Mouse (Mus musculus) limb, embryonic 11.5 days (tissue): ENCODE measurements around the gene Tex50. TPM values are rescaled to one million over a fixed set of nuclear protein-coding genes. Genes with fewer than 3 reads are reported as not detected.
A peak's percentile ranks its signal among the peaks of the same experiment; 100 is the strongest.
"Not testable (repeated sequence)": the region's sequence is repeated elsewhere in the genome, so short reads cannot be mapped to it uniquely, and the experiment has no call there.

Experiments
- ATAC-seq: fragments of 200-750 bp; cut with Nextera tagmentation; 2 replicates; pipeline ENCODE4 v1.8.0; 2017; ENCODE audit warnings: low read depth; ENCODE audit not compliant: insufficient number of reproducible peaks, low FRiP score, low TSS enrichment
- DNase-seq: peaks from one replicate; pipeline ENCODE4 v3.0.0-alpha.2; 2015; ENCODE audit warnings: low spot score
- H3K27ac ChIP-seq: fragments of 300-500 bp; sonication (generic); replicated peaks from 2 replicates; pipeline ENCODE4 v1.5.1; 2014; ENCODE audit warnings: low read depth, mild to moderate bottlenecking, low read length
- H3K27me3 ChIP-seq: fragments of 300-500 bp; sonication (generic); 2 replicates; pipeline ENCODE4 v1.6.1; 2014; ENCODE audit warnings: mild to moderate bottlenecking, low read length, mixed read lengths; ENCODE audit not compliant: control insufficient read depth, insufficient read depth
- H3K36me3 ChIP-seq: fragments of 300-500 bp; sonication (generic); 2 replicates; pipeline ENCODE4 v1.6.1; 2014; ENCODE audit warnings: mild to moderate bottlenecking, low read length, moderate library complexity, mixed read lengths; ENCODE audit not compliant: control insufficient read depth, insufficient read depth
- H3K4me1 ChIP-seq: fragments of 300-500 bp; sonication (generic); 2 replicates; pipeline ENCODE4 v1.6.1; 2014; ENCODE audit warnings: low read length, mixed read lengths; ENCODE audit not compliant: control insufficient read depth, insufficient read depth
- H3K4me2 ChIP-seq: fragments of 300-500 bp; sonication (generic); 2 replicates; pipeline ENCODE4 v1.6.1; 2014; ENCODE audit warnings: low read depth, mild to moderate bottlenecking, moderate library complexity; ENCODE audit not compliant: severe bottlenecking
- H3K4me3 ChIP-seq: fragments of 300-500 bp; sonication (generic); 2 replicates; pipeline ENCODE4 v1.5.1; 2014; ENCODE audit warnings: low read depth, low read length
- H3K9ac ChIP-seq: fragments of 300-500 bp; sonication (generic); 2 replicates; pipeline ENCODE4 v1.6.1; 2014; ENCODE audit warnings: mild to moderate bottlenecking, low read length
- H3K9me3 ChIP-seq: fragments of 300-500 bp; sonication (generic); 2 replicates; pipeline ENCODE4 v1.6.1; 2016; ENCODE audit warnings: low read length; ENCODE audit not compliant: control insufficient read depth
- WGBS: fragments of 180-500 bp; shearing (Covaris S2); extraction: QIAGEN DNeasy Blood & Tissue Kit; methylation state at CpG from one replicate; pipeline ENCODE4 v1.1.7; 2014; 5-methylcytosine and 5-hydroxymethylcytosine counted together
- polyA plus RNA-seq: library from polyadenylated mRNA; unstranded; fragments of >200 nt; fragmentation: Nextera tagmentation; extraction: Ambion mirVana; gene quantifications from 2 replicates; pipeline ENCODE4 v1.2.1, GENCODE M21; 2014

Tex50 gene
- polyA plus RNA-seq: not detected in 2 replicates

DNA sequence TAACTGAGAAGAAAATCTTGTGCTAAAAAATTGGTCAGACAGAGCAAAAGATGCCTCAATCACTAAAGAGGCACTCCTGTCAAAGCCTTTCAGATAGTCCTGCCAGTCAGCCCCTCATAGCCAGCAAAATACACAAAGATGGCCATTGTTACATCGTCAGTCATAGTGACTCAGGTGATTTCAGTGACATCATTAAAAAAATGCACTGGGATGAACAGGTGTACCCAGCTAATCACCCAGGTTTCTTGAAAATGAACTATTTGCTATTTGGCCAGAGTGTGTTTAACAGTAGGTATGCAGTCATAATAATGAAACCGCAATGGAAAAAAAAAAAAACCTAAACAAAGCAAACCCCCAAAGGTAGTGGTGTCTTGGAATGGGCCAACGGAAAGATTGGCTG is at the start of gene Tex50:
Gene Tex50 (minus strand): TSS at position 101 of the 400 bp plus-strand sequence.
- H3K27me3 ChIP-seq: no peaks in the 10 kb centered on the region
- 89% methylated on average over 3 of the region's 3 CpGs for WGBS
- no peak for ATAC-seq

DNA sequence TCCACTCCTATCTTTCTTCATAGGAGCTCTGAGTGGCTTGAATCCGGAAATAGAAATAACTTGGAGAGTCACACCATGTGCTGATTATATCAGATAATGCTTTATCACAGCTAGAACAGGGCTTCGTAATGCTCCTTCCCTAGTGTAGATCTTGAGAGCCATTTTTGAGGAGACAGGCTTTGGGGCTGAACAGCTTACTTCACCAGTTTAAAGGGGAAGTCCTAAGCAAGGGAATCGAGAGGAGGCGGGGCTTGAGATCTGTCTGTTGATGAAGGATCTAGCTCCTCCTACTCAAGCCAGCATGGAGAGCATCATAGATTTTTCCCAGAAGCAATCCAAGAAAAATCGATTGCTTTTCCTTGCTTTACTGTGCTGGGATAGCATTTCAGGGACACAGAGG is 40.7 kb upstream of the Tex50 start:
- H3K36me3 ChIP-seq: no peaks in the 10 kb centered on the region
- no peaks in the 10 kb centered on the region for H3K27me3 ChIP-seq
- no peak overlapping the region for H3K4me2 ChIP-seq
- no peaks in the 10 kb centered on the region for H3K4me1 ChIP-seq
- ATAC-seq (no peak), DNase-seq (no peak)
- no peak overlapping the region for H3K9ac ChIP-seq
- no peaks in the 10 kb centered on the region for H3K9me3 ChIP-seq
- H3K4me3 ChIP-seq: no peak overlapping the region
- no peak overlapping the region for H3K27ac ChIP-seq
- WGBS: 78% methylated on average over 5 of the region's 5 CpGs

More for the DNA sequence above, at the start of gene Tex50:
- DNase-seq: no peak
- no peak within 1 kb of the TSS for H3K9ac ChIP-seq
- H3K27ac ChIP-seq: no peak within 1 kb of the TSS
- no peaks in the 10 kb centered on the region for H3K9me3 ChIP-seq
- no peak within 1 kb of the TSS for H3K4me3 ChIP-seq
- no peaks in the 10 kb centered on the region for H3K4me1 ChIP-seq
- H3K36me3 ChIP-seq: no peaks in the 10 kb centered on the region
- no peak within 1 kb of the TSS for H3K4me2 ChIP-seq

DNA sequence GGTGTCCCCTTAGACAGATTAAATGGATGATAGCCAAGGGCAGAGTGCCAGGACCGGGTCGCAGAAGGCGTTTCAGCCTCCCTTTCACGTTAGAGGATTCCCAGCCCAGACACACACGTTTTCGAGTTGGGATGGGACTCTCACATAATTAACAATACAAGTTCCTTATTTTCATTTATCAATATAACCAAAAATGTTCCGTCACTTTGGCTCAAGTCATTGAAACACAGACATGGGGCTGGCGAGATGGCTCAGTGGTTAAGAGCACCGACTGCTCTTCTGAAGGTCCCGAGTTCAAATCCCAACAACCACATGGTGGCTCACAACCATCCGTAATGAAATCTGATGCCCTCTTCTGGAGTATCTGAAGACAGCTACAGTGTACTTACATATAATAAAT is 37.2 kb upstream of the Tex50 start:
- not testable (repeated sequence) for H3K4me1 ChIP-seq, H3K27me3 ChIP-seq, H3K4me3 ChIP-seq, H3K27ac ChIP-seq, H3K4me2 ChIP-seq, H3K36me3 ChIP-seq, DNase-seq, H3K9ac ChIP-seq, H3K9me3 ChIP-seq
- 67% methylated on average over 11 of the region's 11 CpGs for WGBS
- ATAC-seq: 0 out of 2 replicates have a peak, but pooled peaks have one; percentile 9

DNA sequence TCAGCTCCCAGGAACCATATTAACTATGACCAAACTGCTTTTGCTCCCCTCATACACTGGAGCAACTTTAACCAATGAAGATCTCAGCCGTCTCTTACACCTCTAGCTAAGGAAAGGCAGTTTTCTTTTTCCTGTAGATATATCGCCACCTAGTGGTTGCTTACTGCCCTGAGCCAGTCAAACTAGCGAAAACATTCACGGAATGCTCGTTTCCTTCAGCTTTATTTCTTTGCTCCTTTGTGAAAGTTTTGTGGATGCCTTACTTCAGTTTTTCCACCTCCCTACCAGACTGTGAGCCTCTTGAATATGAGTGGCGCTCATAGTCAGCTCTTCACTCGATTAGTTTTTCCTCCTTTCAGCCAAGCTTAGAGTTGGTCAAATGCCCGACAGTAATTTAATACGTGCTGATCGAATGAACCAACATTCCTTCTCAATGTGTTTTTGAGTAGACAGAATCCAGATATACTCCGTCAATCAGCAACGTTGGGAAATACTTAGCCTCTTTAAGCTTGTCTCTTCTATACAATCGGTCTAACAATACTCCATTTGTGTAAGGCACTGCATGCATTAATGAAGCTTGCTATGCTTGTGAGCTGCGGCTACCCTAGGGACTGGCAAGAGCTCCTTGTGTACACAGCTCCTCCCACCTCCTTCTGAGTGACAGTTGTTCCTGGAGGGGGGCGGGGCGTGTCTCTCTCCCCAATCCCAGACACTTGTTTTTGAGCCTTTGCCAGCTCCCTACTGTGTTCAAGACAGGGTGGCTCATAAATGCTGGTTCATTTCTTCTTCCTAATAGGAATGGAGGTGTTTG is 36.6 kb upstream of the Tex50 start:
- Histone ChIP-seq H3K9me3 (no peaks in the 10 kb centered on the region), H3K9ac (peak overlapping the region; percentile 48; the same call in 1 of the 2 replicates), H3K27ac (no peak overlapping the region; the same call in 1 of the 2 replicates), H3K27me3 (no peaks in the 10 kb centered on the region), H3K4me2 (peak overlapping the region; percentile 58), H3K4me1 (no peaks in the 10 kb centered on the region), H3K36me3 (no peaks in the 10 kb centered on the region), H3K4me3 (peak overlapping the region; percentile 37)
- WGBS: under 1% methylated on average over 16 of the region's 16 CpGs
- peak; percentile 91 for ATAC-seq
- DNase-seq: peak; percentile 83

DNA sequence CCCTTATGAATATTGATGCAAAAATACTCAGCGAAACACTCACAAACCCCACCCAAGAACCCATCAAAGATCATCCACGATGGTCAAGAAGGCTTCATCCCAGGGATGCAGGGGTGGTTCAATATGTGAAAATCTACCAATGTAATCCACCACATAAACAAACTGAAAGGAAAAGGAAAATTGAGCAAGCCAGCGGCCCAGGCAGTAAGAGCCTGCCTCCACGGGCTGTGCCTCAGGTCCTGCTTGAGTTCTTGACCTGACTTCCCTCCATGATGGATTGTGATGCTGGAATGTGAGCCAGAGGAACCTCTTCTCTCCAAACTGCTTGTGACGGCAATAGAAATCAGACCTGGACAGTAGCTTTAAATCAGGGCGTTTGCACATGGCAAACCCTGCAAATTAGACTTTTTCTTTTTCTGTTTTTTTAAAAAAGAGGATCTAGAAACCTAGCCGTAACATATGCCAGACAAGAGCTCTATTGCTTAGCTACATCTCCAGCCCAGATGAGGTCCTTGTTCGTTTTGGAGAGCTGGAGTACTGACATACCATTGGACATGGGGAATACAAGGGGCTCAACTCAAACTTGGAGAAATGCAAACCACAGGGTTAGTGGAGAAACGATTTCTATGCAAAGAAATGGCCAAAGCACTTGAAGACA is 31.3 kb upstream of the Tex50 start:
- H3K36me3 ChIP-seq: no peaks in the 10 kb centered on the region
- no peak overlapping the region for H3K9ac ChIP-seq
- no peaks in the 10 kb centered on the region for H3K4me1 ChIP-seq
- no peak overlapping the region for H3K27ac ChIP-seq
- H3K27me3 ChIP-seq: no peaks in the 10 kb centered on the region
- ATAC-seq (no peak), DNase-seq (no peak)
- 76% methylated on average over 9 of the region's 9 CpGs for WGBS
- no peaks in the 10 kb centered on the region for H3K9me3 ChIP-seq
- no peak overlapping the region for H3K4me3 ChIP-seq
- no peak overlapping the region for H3K4me2 ChIP-seq

DNA sequence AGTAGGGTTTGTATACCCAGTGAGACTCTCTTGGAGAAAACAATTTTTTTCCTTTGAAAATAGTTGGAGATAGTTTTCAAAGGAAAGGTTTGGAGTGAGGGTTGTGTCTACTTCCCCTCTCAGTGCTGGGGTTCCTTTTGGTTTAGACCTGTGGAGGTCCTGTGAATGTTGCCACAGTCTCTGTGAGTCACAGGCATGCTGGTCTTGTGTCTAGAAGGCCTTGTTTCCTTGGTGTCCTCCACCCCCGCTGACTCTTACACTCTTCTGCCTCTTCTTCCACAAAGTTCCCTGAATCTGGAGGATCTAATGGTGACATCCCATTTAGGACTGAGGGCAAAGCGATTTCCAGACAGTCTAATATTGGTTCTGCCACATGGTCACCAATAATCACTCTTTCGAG is 26.3 kb upstream of the Tex50 start:
- no peaks in the 10 kb centered on the region for H3K36me3 ChIP-seq
- 86% methylated on average over 3 of the region's 3 CpGs for WGBS
- no peaks in the 10 kb centered on the region for H3K9me3 ChIP-seq
- no peak for ATAC-seq
- DNase-seq: no peak
- no peaks in the 10 kb centered on the region for H3K4me1 ChIP-seq
- H3K9ac ChIP-seq: no peak overlapping the region
- H3K27me3 ChIP-seq: no peaks in the 10 kb centered on the region
- H3K4me3 ChIP-seq: no peak overlapping the region
- H3K4me2 ChIP-seq: no peak overlapping the region
- H3K27ac ChIP-seq: no peak overlapping the region

DNA sequence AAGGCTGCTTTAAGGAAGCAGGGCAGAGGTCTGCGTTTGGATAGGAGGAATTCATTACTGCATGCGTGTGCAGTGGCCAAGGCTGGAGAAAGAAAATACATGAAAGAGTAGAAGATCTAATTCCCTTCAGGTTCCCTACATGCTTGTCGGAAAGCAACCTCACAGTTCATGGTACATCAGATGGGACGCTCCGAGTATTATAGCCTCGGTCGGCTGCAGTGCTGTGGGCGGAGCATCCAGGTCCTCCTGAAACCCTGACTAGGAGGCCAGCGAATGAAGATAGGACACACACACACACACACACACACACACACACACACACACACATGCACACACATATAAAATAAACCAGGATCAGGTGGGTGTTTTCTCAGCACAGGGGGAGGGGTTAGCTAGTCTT is 24.6 kb upstream of the Tex50 start:
- WGBS: 67% methylated on average over 9 of the region's 9 CpGs
- Histone ChIP-seq H3K27me3 (no peaks in the 10 kb centered on the region), H3K36me3 (no peaks in the 10 kb centered on the region), H3K4me1 (no peaks in the 10 kb centered on the region), H3K9me3 (no peaks in the 10 kb centered on the region), H3K9ac (no peak overlapping the region), H3K4me2 (no peak overlapping the region), H3K4me3 (no peak overlapping the region), H3K27ac (no peak overlapping the region)
- no peak for ATAC-seq
- no peak for DNase-seq

DNA sequence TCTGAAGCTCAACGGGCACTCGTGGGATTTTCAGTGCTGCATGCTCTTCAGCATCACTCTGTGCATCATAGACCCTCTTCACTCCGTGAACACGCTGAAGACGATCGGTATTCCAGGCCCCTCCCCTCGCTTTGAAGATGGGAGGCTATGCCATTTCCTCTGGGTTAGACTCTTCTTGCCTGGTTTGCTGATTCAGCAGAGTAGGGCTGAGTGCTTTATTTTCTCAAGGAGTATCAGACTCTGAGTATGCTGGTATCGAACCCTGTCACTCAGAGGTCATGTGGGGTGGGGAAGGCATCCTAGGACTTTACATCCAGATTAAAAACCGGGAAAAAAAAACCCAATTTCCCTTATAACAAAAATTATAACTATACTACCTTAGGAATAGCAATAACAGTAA is 23.3 kb upstream of the Tex50 start:
- Histone ChIP-seq H3K27ac (no peak overlapping the region), H3K4me2 (no peak overlapping the region), H3K4me3 (no peak overlapping the region), H3K4me1 (no peaks in the 10 kb centered on the region), H3K27me3 (no peaks in the 10 kb centered on the region), H3K36me3 (no peaks in the 10 kb centered on the region), H3K9ac (no peak overlapping the region), H3K9me3 (no peaks in the 10 kb centered on the region)
- ATAC-seq (no peak), DNase-seq (no peak)
- 87% methylated on average over 9 of the region's 9 CpGs for WGBS
